Mouse (Mus musculus) frontal cortex, postnatal 14 days (tissue): ENCODE results near the gene Nxpe5.
"Not testable (repeated sequence)": the region's sequence is repeated elsewhere in the genome, so short reads cannot be mapped to it uniquely, and the experiment has no call there.

Source experiments
- DNase-seq, 2 experiments: peaks; one replicate each; pipeline ENCODE4 v3.0.0; 2022; ENCODE audit warnings: low spot score in 2 of 2

The Nxpe5 gene

GRCm38 (mm10) chr5:138225700-138226099 lies at the start of gene Nxpe5:
Gene Nxpe5 (plus strand): TSS chr5:138225898.
- DNase-seq = no peak

GRCm38 (mm10) chr5:138186950-138187638 lies 38.6 kb upstream of the Nxpe5 start, which contains the start of the genes Taf6 and Cnpy4:
Gene Taf6 (minus strand): TSS chr5:138187451.
Gene Cnpy4 (plus strand): TSS chr5:138187485.
- peak; percentile 63 to 73 for DNase-seq

- peak; percentile 54 to 55 for DNase-seq
These were observed 37.9 kb upstream of the Nxpe5 start for GRCm38 (mm10) chr5:138187661-138188306.

- DNase-seq = peak; percentile 71 to 73
These were observed 31.6 kb upstream of the Nxpe5 start, which contains the start of gene Mblac1 for GRCm38 (mm10) chr5:138193771-138194727. Gene Mblac1 (plus strand): TSS chr5:138194314.

GRCm38 (mm10) chr5:138194755-138195345 lies 30.8 kb upstream of the Nxpe5 start:
- DNase-seq = peak in 1 of 2 experiments; percentile 35

- DNase-seq = no peak
These were observed 30.2 kb upstream of the Nxpe5 start for GRCm38 (mm10) chr5:138195463-138195862.

- DNase-seq = no peak
These were observed 26.1 kb upstream of the Nxpe5 start for GRCm38 (mm10) chr5:138199576-138199975.

- no peak for DNase-seq
These were observed 23.6 kb upstream of the Nxpe5 start for GRCm38 (mm10) chr5:138202086-138202485.

- DNase-seq = no peak
These were observed 18.4 kb upstream of the Nxpe5 start for GRCm38 (mm10) chr5:138207253-138207652.

GRCm38 (mm10) chr5:138207873-138208272 lies 17.8 kb upstream of the Nxpe5 start:
- no peak for DNase-seq

- DNase-seq = not testable (repeated sequence)
These were observed 9.1 kb upstream of the Nxpe5 start for GRCm38 (mm10) chr5:138216632-138217031.

GRCm38 (mm10) chr5:138219864-138220263 lies 5.8 kb upstream of the Nxpe5 start:
- DNase-seq = no peak

GRCm38 (mm10) chr5:138222111-138222510 lies 3.6 kb upstream of the Nxpe5 start:
- peak; percentile 45 to 82 for DNase-seq

- no peak for DNase-seq
These were observed 2.4 kb upstream of the Nxpe5 start for GRCm38 (mm10) chr5:138223287-138223686.

GRCm38 (mm10) chr5:138226491-138226890 lies 793 bp downstream of the Nxpe5 start:
- no peak for DNase-seq

- no peak for DNase-seq
These were observed 1.7 kb downstream of the Nxpe5 start for GRCm38 (mm10) chr5:138227367-138227766.

GRCm38 (mm10) chr5:138228026-138228425 lies 2.3 kb downstream of the Nxpe5 start:
- DNase-seq = peak in 1 of 2 experiments; percentile 5

GRCm38 (mm10) chr5:138229511-138229910 lies 3.8 kb downstream of the Nxpe5 start:
- DNase-seq = no peak

GRCm38 (mm10) chr5:138233778-138234177 lies 8.1 kb downstream of the Nxpe5 start:
- DNase-seq = no peak

GRCm38 (mm10) chr5:138234224-138234623 lies 8.5 kb downstream of the Nxpe5 start:
- DNase-seq = no peak

GRCm38 (mm10) chr5:138241511-138241910 lies 15.8 kb downstream of the Nxpe5 start:
- no peak for DNase-seq
